ENCODE assay signal across 10 mouse cellular contexts in genomic region chr17:45432007-45432406, GRCm38 (mm10). TPM values are rescaled to one million over a fixed set of nuclear protein-coding genes. Genes with fewer than 3 reads are reported as not detected.
DNase-seq lines count a peak whose midpoint lies in the region; ATAC-seq and TF ChIP-seq lines count a peak whose summit lies in the region.
"Had no signal": no experiment of that assay in that cellular context is flagged by ENCODE, and none has a peak within 500 bp of the region (broad histone marks: within the 10 kb centered on the region; RNA-seq: fewer than 3 reads in every experiment).

No protein-coding gene starts in this region.

- H3K27me3 ChIP-seq in heart, adult 2 months (ENCODE audit: control insufficient read depth, insufficient read depth, low read length): no peaks in the 10 kb centered on the region
- no peaks in the 10 kb centered on the region for H3K27me3 ChIP-seq in forebrain, embryonic 15.5 days
- H3K27me3 ChIP-seq in liver, embryonic 16.5 days (ENCODE audit: control insufficient read depth, insufficient read depth, low read depth, low read length): no peaks in the 10 kb centered on the region

- no peak for TF ChIP-seq CTCF in heart, adult 2 months (IDR thresholded peaks at IDR 0.05)

- H3K4me2 ChIP-seq in forebrain, embryonic 15.5 days (replicated peaks): peak overlapping the region; percentile 73
- peak overlapping the region; percentile 63 for H3K4me2 ChIP-seq in liver, embryonic 16.5 days (ENCODE audit: low read depth, low read length)

- 62% methylated on average over 3 of the region's 3 CpGs for WGBS in heart, adult 2 months
- WGBS in forebrain, embryonic 15.5 days: 82% methylated on average over 3 of the region's 3 CpGs
- WGBS in liver, embryonic 16.5 days (ENCODE audit: insufficient replicate concordance): 57% methylated on average over 3 of the region's 3 CpGs

- peak overlapping the region; percentile 68 for H3K4me3 ChIP-seq in heart, adult 2 months
- H3K4me3 ChIP-seq in forebrain, embryonic 15.5 days: peak overlapping the region; percentile 76
- peak overlapping the region; percentile 89 for H3K4me3 ChIP-seq in liver, embryonic 16.5 days (ENCODE audit: low read depth, low read length)

- peaks cover 3% of the 10 kb centered on the region for H3K4me1 ChIP-seq in heart, adult 2 months (ENCODE audit: control insufficient read depth, insufficient read depth, low read length)
- H3K4me1 ChIP-seq in forebrain, embryonic 15.5 days: peaks cover 29% of the 10 kb centered on the region
- peaks cover 10% of the 10 kb centered on the region for H3K4me1 ChIP-seq in liver, embryonic 16.5 days (ENCODE audit: control insufficient read depth, low read depth, low read length)

- peaks cover 2% of the 10 kb centered on the region; the same call in 1 of the 2 replicates for H3K79me2 ChIP-seq in heart, adult 2 months (replicated peaks; ENCODE audit: control insufficient read depth, insufficient read depth, low read length)

- no peak for DNase-seq in heart, adult 2 months
- DNase-seq in heart, postnatal 10 days: no peak
- DNase-seq in A20 (ENCODE audit: low read depth, low spot score): peak; percentile 15
- DNase-seq in cerebellum, adult 9-10 months: no peak
- no peak for DNase-seq in gastrocnemius, postnatal 10 days
- DNase-seq in spleen, adult 18-20 months: no peak
- DNase-seq: cerebellum, adult 2 months; kidney, postnatal 14 days had no signal

- no peak for TF ChIP-seq EP300 in heart, adult 2 months (IDR thresholded peaks at IDR 0.05; ENCODE audit: insufficient read depth, low read depth, low read length)

- no peaks in the 10 kb centered on the region for H3K9me3 ChIP-seq in forebrain, embryonic 15.5 days
- no peaks in the 10 kb centered on the region for H3K9me3 ChIP-seq in liver, embryonic 16.5 days (replicated peaks; ENCODE audit: control insufficient read depth, low read length)

- intact Hi-C loops in heart, adult 2 months (cut with DNase I): no loop called here
- intact Hi-C loops in heart, postnatal 10 days (cut with DNase I): no loop called here

- H3K9ac ChIP-seq in heart, adult 2 months (ENCODE audit: low read depth, low read length): peak overlapping the region; percentile 25; the same call in 1 of the 2 replicates
- H3K9ac ChIP-seq in forebrain, embryonic 15.5 days (replicated peaks): peak overlapping the region; percentile 68
- H3K9ac ChIP-seq in liver, embryonic 16.5 days (ENCODE audit: low read depth, low read length): peak overlapping the region; percentile 90

- no peak for TF ChIP-seq POLR2A in heart, adult 2 months (IDR thresholded peaks at IDR 0.05; ENCODE audit: insufficient read depth, low read depth, low read length)

- ATAC-seq in forebrain, embryonic 15.5 days (replicated peaks): no peak
- no peak for ATAC-seq in liver, embryonic 16.5 days (ENCODE audit: low read depth)

- no peak overlapping the region for H3K27ac ChIP-seq in heart, adult 2 months
- H3K27ac ChIP-seq in forebrain, embryonic 15.5 days (replicated peaks): no peak overlapping the region
- H3K27ac ChIP-seq in liver, embryonic 16.5 days (ENCODE audit: low read length): no peak overlapping the region

- H3K36me3 ChIP-seq in heart, adult 2 months (ENCODE audit: control insufficient read depth, insufficient read depth, low read length): peaks cover 6% of the 10 kb centered on the region
- H3K36me3 ChIP-seq in forebrain, embryonic 15.5 days: peaks cover 9% of the 10 kb centered on the region
- peaks cover 7% of the 10 kb centered on the region; the same call in 1 of the 2 replicates for H3K36me3 ChIP-seq in liver, embryonic 16.5 days (ENCODE audit: control insufficient read depth, insufficient read depth)

RNA-seq across cellular contexts. Expression of gene Cdc5l, which starts 1.5 kb away (rescaled TPM):
- 10 to 100 TPM; 39.4 to 40.5 TPM for total RNA-seq in heart, adult 2 months (2021)
- 7.3 and 14.3 TPM in 2 replicates for polyA plus RNA-seq in heart, adult 2 months (2012; rRNA removed)
- total RNA-seq in heart, postnatal 10 days (2021): 10 to 100 TPM; 48.4 to 48.7 TPM
- 69.5 and 74.5 TPM in 2 replicates for polyA plus RNA-seq in forebrain, embryonic 15.5 days (2015; fragmentation: Nextera tagmentation; extraction: Ambion mirVana)
- 24.7 and 25.6 TPM in 2 replicates for polyA plus RNA-seq in liver, embryonic 16.5 days (2015; fragmentation: Nextera tagmentation; extraction: Ambion mirVana)
- total RNA-seq in gastrocnemius, postnatal 10 days (2021): 10 to 100 TPM; 34.8 to 39.4 TPM

RNA-seq across cellular contexts. Expression of gene Spats1, which starts 43.2 kb away (rescaled TPM):
- under 1 TPM in 1 of 2 experiments, not detected in 1; 0.16 TPM for total RNA-seq in heart, adult 2 months (2021)
- polyA plus RNA-seq in heart, adult 2 months (2012; rRNA removed): 0.38 TPM in 1 of 2 replicates, not detected in the other
- under 1 TPM; 0.22 to 0.65 TPM for total RNA-seq in heart, postnatal 10 days (2021)
- polyA plus RNA-seq in forebrain, embryonic 15.5 days (2015; fragmentation: Nextera tagmentation; extraction: Ambion mirVana): 1.4 and 1.7 TPM in 2 replicates
- 0.15 and 0.21 TPM in 2 replicates for polyA plus RNA-seq in liver, embryonic 16.5 days (2015; fragmentation: Nextera tagmentation; extraction: Ambion mirVana)
- total RNA-seq in gastrocnemius, postnatal 10 days (2021): under 1 TPM; 0.25 to 0.26 TPM

Comparison
In these comparisons a context has a peak if more than half of its experiments do, and no peak if none do; other contexts are left out.
1. H3K9ac ChIP-seq: peak in every context shown above with its lines; median percentile 90 in liver, embryonic 16.5 days; 68 in forebrain, embryonic 15.5 days; 25 in heart, adult 2 months.